Mouse (Mus musculus) adrenal gland, adult 8-10 months (tissue): ENCODE results near the gene Zcwpw1. TPM values are rescaled to one million over a fixed set of nuclear protein-coding genes. Genes with fewer than 3 reads are reported as not detected.
"Not testable (repeated sequence)": the region's sequence is repeated elsewhere in the genome, so short reads cannot be mapped to it uniquely, and the experiment has no call there.

Source experiments
- DNase-seq: peaks from one replicate; pipeline ENCODE4 v3.0.0; 2022
- total RNA-seq, 4 experiments: library from RNA; stranded (reverse); gene quantifications; 2 replicates each; pipeline ENCODE4 v1.2.4; 2022

The Zcwpw1 gene
- total RNA-seq, 4 experiments from 2014 or later = 1.4 to 4.4 (median 2.8) TPM

DNA sequence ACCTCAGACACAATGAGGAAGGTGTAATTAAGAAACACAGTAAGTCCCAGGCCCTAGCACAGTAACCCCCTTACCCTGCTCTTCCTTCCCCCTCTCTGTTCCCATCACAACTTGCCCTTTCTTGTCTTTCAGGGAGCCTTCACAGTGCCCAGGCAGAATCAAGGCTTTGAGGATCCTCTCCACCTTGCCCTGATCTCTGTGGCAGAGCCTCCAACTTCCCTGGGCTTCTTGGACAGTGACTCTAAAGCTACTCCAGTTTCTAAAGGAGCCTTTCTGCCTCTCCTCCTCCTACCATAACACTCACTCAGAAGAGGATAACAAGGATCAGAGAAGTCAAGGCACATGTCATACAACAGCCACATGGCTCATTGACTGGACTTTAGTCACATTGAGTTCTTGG is 49.0 kb downstream of the Zcwpw1 start:
- no peak for DNase-seq

DNA sequence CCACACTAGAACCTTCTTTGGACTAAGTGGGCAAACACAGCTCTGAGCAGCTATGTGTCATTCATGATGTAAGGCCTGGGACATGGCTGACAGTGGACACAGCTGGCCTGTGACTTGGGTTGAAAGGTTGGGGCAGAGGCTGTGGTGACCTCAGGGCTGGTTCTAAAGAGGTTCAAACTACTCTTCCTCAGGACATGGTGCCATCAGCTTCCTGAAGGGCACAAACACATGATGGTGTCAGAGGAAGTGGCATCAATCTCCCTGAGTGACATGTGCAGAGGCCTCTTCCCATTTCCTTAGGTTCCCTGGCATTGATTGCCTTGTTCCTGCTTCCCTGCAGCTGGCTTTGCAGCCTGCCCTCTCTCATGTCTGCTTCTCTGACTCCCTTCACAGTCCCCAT is 49.5 kb downstream of the Zcwpw1 start:
- not testable (repeated sequence) for DNase-seq

DNA sequence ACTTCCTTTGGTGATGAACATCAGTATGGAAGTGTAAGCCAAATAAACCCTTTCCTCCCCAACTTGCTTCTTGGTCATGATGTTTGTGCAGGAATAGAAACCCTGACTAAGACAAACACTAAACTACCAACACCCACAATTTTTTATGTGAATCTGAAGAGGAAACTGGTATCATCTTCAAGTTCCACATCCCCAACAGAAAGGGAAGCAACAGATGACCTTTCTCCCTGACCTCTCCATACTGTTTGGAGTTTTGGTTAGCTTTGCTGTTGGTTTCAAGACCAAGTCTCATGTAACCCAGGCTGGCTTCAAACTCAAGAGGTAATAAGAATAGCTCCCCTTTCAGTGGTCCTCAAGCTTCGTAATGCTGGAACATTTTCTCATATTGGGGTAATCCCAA is 62.7 kb downstream of the Zcwpw1 start:
- not testable (repeated sequence) for DNase-seq

DNA sequence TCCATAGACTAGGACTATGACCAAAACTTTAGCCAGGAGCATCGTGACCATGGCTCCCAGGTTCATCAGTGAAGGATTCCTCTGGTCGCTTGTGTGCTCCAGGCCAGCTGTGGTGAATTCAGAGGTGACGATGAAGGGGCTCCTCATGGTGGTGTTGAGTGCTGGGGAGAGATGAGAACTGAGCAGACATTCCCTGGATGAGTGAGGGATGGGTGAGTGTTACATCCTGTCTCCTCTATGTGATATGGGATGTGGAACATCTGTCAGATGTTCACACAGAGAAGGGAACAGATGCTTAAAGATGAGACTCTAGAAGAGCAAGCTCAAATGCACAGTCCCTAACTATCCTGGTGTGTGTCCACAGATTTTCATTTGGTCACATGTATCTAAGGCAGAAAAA is 67.3 kb downstream of the Zcwpw1 start:
- DNase-seq = not testable (repeated sequence)

DNA sequence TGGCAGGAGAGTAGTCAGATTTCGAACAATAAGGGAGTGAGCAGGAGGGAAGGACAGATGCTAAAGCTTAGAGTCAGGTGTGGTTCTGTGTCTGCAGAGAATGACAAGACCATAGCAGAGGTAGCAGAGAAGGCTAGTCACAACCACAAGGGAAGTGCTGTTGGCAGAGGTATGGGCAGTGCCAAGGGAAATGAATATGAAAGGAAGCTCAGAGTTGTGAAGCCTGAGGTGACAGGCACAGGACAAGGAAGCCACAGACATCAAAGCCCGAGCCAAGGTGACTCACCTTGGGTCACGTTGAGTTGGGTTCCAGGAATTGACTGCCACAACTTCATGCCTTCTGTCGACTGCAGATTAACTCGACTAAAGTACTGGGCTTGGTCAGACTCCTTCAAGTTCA is 69.3 kb downstream of the Zcwpw1 start:
- DNase-seq = not testable (repeated sequence)

DNA sequence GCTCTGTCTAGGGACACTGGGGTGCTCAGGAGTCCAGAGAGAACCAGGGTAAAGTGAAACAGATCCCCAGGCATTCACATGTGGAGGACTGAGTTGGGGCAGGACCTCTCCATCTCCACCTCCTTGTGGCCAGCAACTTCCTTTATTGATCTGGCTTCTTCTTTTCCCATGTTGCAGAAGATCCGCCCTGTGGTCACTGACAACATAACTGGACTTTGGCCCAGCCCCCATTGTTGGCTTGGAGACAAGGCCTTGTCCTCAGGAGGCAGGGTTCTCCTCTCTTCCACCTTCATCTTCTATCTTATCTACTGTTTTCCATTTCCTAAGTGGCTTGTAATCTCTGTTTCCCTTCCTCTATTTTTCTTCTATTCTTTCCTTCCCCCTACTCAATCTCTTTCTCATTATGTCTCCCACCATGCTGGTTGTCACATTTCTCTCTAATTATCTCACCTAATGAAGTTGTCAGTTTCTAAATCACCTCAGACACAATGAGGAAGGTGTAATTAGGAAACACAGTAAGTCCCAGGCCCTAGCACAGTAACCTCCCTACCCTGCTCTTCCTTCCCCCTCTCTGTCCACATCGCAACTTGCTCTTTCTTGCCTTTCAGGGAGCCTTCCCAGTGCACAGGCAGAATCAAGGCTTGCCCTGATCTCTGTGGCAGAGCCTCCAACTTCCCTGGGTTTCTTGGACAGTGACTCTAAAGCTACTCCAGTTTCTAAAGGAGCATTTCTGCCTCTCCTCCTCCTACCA is 70.5 kb downstream of the Zcwpw1 start, which contains the start of gene Pilrb1:
Gene Pilrb1 (minus strand): TSS at position 147 of the 751 bp plus-strand sequence.
- not testable (repeated sequence) for DNase-seq

DNA sequence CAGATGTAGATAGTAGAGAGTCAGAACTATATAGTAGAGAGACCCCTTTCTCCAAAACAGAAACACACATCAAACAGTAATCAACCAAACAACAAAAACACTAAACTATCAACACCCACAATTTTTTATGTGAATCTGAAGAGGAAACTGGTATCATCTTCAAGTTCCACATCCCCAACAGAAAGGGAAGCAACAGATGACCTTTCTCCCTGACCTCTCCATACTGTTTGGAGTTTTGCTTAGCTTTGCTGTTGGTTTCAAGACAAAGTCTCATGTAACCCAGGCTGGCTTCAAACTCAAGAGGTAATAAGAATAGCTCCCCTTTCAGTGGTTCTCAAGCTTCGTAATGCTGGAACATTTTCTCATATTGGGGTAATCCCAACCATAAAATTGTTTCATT is 76.4 kb downstream of the Zcwpw1 start:
- not testable (repeated sequence) for DNase-seq

DNA sequence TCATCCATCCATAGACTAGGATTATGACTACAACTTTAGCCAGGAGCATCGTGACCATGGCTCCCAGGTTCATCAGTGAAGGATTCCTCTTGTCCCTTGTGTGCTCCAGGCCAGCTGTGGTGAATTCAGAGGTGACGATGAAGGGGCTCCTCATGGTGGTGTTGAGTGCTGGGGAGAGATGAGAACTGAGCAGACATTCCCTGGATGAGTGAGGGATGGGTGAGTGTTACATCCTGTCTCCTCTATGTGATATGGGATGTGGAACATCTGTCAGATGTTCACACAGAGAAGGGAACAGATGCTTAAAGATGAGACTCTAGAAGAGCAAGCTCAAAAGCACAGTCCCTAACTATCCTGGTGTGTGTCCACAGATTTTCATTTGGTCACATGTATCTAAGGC is 81.0 kb downstream of the Zcwpw1 start:
- DNase-seq = not testable (repeated sequence)

DNA sequence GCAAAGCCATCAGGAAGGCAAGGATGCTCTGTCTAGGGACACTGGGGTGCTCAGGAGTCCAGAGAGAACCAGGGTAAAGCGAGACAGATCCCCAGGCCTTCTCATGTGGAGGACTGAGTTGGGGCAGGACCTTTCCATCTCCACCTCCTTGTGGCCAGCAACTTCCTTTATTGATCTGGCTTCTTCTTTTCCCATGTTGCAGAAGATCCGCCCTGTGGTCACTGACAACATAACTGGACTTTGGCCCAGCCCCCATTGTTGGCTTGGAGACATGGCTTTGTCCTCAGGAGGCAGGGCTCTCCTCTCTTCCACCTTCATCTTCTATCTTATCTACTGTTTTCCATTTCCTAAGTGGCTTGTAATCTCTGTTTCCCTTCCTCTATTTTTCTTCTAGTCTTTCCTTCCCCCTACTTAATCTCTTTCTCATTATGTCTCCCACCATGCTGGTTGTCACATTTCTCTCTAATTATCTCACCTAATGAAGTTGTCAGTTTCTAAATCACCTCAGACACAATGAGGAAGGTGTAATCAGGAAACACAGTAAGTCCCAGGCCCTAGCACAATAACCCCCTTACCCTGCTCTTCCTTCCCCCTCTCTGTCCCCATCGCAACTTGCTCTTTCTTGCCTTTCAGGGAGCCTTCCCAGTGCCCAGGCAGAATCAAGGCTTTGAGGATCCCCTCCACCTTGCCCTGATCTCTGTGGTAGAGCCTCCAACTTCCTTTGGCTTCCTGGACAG is 84.2 kb downstream of the Zcwpw1 start, which contains the start of gene Pilrb2:
Gene Pilrb2 (minus strand): TSS at position 172 of the 737 bp plus-strand sequence.
- not testable (repeated sequence) for DNase-seq

Other genes with a start within 250 kb of the Zcwpw1 start
- gene Actl6b, start 234.3 kb upstream of the Zcwpw1 start, total RNA-seq = 1 to 10 TPM; 4.4 to 9.1 (median 6.3) TPM
- gene Tfr2, start 218.0 kb upstream of the Zcwpw1 start, total RNA-seq = 1 to 10 TPM in 2 of 4 experiments, under 1 TPM in 2; 0.96 to 1.8 (median 1.1) TPM
- 10 to 100 TPM; 42.2 to 65.0 (median 52.4) TPM for gene Mospd3, start 186.7 kb upstream of the Zcwpw1 start, total RNA-seq
- gene Pcolce, start 174.0 kb upstream of the Zcwpw1 start, total RNA-seq = 1,000 to 10,000 TPM; 1,036 to 1,320 (median 1,219) TPM
- 1 to 10 TPM in 3 of 4 experiments, under 1 TPM in 1; 0.90 to 5.5 (median 3.0) TPM for gene Fbxo24, start 158.8 kb upstream of the Zcwpw1 start, total RNA-seq
- 10 to 100 TPM; 25.1 to 35.9 (median 31.4) TPM for gene Lrch4, start 158.7 kb upstream of the Zcwpw1 start, total RNA-seq
- 10 to 100 TPM in 3 of 4 experiments, 1 to 10 TPM in 1; 8.2 to 24.1 (median 14.7) TPM for gene Gm20605, start 158.6 kb upstream of the Zcwpw1 start, total RNA-seq
- gene Sap25, start 146.5 kb upstream of the Zcwpw1 start, total RNA-seq = 10 to 100 TPM in 2 of 4 experiments, 1 to 10 TPM in 2; 2.1 to 14.1 (median 7.4) TPM
- gene Irs3, start 142.1 kb upstream of the Zcwpw1 start, total RNA-seq = 1 to 10 TPM; 2.6 to 7.5 (median 4.6) TPM
- gene Agfg2, start 103.1 kb upstream of the Zcwpw1 start, total RNA-seq = 10 to 100 TPM; 27.9 to 55.0 (median 41.4) TPM
- gene Nyap1, start 46.2 kb upstream of the Zcwpw1 start, total RNA-seq = 10 to 100 TPM in 1 of 4 experiments, 1 to 10 TPM in 3; 4.4 to 10.2 (median 7.1) TPM
- gene Tsc22d4, start 42.1 kb upstream of the Zcwpw1 start, total RNA-seq = 100 to 1,000 TPM in 2 of 4 experiments, 10 to 100 TPM in 2; 73.9 to 110 (median 94.0) TPM
- 10 to 100 TPM; 21.2 to 35.5 (median 27.0) TPM for gene Ppp1r35, start 8.9 kb upstream of the Zcwpw1 start, total RNA-seq
- gene Mepce, start 143 bp upstream of the Zcwpw1 start, total RNA-seq = 10 to 100 TPM; 53.8 to 66.8 (median 56.1) TPM
- gene Pilra, start 48.5 kb downstream of the Zcwpw1 start, total RNA-seq = 1 to 10 TPM; 1.8 to 5.8 (median 4.1) TPM
- gene Pilrb1, start 70.3 kb downstream of the Zcwpw1 start, total RNA-seq = 1 to 10 TPM; 1.2 to 3.7 (median 1.9) TPM
- 1 to 10 TPM in 2 of 4 experiments, under 1 TPM in 1, not detected in 1; 0.93 to 3.2 (median 2.2) TPM for gene Pilrb2, start 84.0 kb downstream of the Zcwpw1 start, total RNA-seq
- gene Cyp3a13, start 133.8 kb downstream of the Zcwpw1 start, total RNA-seq = under 1 TPM in 3 of 4 experiments, not detected in 1; 0.17 to 0.26 (median 0.22) TPM
- gene Gjc3, start 175.3 kb downstream of the Zcwpw1 start, total RNA-seq = under 1 TPM; 0.14 to 0.71 (median 0.40) TPM
- gene Azgp1, start 193.7 kb downstream of the Zcwpw1 start, total RNA-seq = 1 to 10 TPM in 1 of 4 experiments, under 1 TPM in 2, not detected in 1; 0.73 to 1.0 (median 0.78) TPM
- gene Smok3a, start 233.5 kb downstream of the Zcwpw1 start, total RNA-seq = not detected
- not detected for gene Smok3b, start 233.6 kb downstream of the Zcwpw1 start, total RNA-seq